Mouse (Mus musculus) forebrain, embryonic 16.5 days (tissue): ENCODE data around the gene Dmd. TPM values are rescaled to one million over a fixed set of nuclear protein-coding genes. Genes with fewer than 3 reads are reported as not detected.

Source experiments
- ATAC-seq: fragments of 200-750 bp; cut with Nextera tagmentation; 2 replicates; pipeline ENCODE4 v1.8.0; 2017; ENCODE audit warnings: mild to moderate bottlenecking, moderate library complexity
- H3K27ac ChIP-seq: fragments of 300-500 bp; sonication (generic); 2 replicates; pipeline ENCODE4 v1.5.1; 2014; ENCODE audit warnings: low read length, control low read depth
- H3K27me3 ChIP-seq: fragments of 300-500 bp; sonication (generic); replicated peaks from 2 replicates; pipeline ENCODE4 v1.6.1; 2014; ENCODE audit warnings: low read length; ENCODE audit not compliant: control insufficient read depth, insufficient read depth
- H3K36me3 ChIP-seq: fragments of 300-500 bp; sonication (generic); 2 replicates; pipeline ENCODE4 v1.6.1; 2014; ENCODE audit not compliant: control insufficient read depth, insufficient read depth
- H3K4me1 ChIP-seq: fragments of 300-500 bp; sonication (generic); replicated peaks from 2 replicates; pipeline ENCODE4 v1.6.1; 2014; ENCODE audit warnings: low read length; ENCODE audit not compliant: control insufficient read depth, insufficient read depth
- H3K4me2 ChIP-seq: fragments of 300-500 bp; sonication (generic); 2 replicates; pipeline ENCODE4 v1.6.1; 2014; ENCODE audit warnings: mild to moderate bottlenecking, low read length, control low read depth
- H3K4me3 ChIP-seq: fragments of 300-500 bp; sonication (generic); replicated peaks from 2 replicates; pipeline ENCODE4 v1.5.1; 2014; ENCODE audit warnings: mild to moderate bottlenecking, low read length, control low read depth
- H3K9ac ChIP-seq: fragments of 300-500 bp; sonication (generic); replicated peaks from 2 replicates; pipeline ENCODE4 v1.6.1; 2014; ENCODE audit warnings: low read depth, low read length, control low read depth
- H3K9me3 ChIP-seq: fragments of 300-500 bp; sonication (generic); 2 replicates; pipeline ENCODE4 v1.6.1; 2016; ENCODE audit warnings: low read length; ENCODE audit not compliant: control insufficient read depth
- WGBS: fragments of 180-500 bp; shearing (Covaris S2); extraction: QIAGEN DNeasy Blood & Tissue Kit; methylation state at CpG from one replicate; pipeline ENCODE4 v1.1.7; 2014; 5-methylcytosine and 5-hydroxymethylcytosine counted together
- polyA plus RNA-seq: library from polyadenylated mRNA; unstranded; fragments of >200 nt; fragmentation: Nextera tagmentation; extraction: Ambion mirVana; gene quantifications from 2 replicates; pipeline ENCODE4 v1.2.1, GENCODE M21; 2015

Gene Dmd
- polyA plus RNA-seq, 1 experiment from 2014 or later: 30.0 TPM

- no peak overlapping the region for H3K4me3 ChIP-seq
- no peak overlapping the region for H3K9ac ChIP-seq
- ATAC-seq: no peak
- H3K36me3 ChIP-seq: no peaks in the 10 kb centered on the region
- no peaks in the 10 kb centered on the region for H3K9me3 ChIP-seq
- WGBS: 57% methylated on average over 2 of the region's 2 CpGs
- H3K27me3 ChIP-seq: no peaks in the 10 kb centered on the region
- no peak overlapping the region for H3K4me2 ChIP-seq
- no peaks in the 10 kb centered on the region for H3K4me1 ChIP-seq
- H3K27ac ChIP-seq: no peak overlapping the region
These were observed 1292.7 kb downstream of the Dmd start for GRCm38 (mm10) chrX:84241297-84241859.

- no peak overlapping the region for H3K27ac ChIP-seq
- H3K4me3 ChIP-seq: no peak overlapping the region
- H3K9ac ChIP-seq: no peak overlapping the region
- H3K4me2 ChIP-seq: no peak overlapping the region
- H3K36me3 ChIP-seq: no peaks in the 10 kb centered on the region
- no peaks in the 10 kb centered on the region for H3K9me3 ChIP-seq
- no peaks in the 10 kb centered on the region for H3K4me1 ChIP-seq
- no peaks in the 10 kb centered on the region for H3K27me3 ChIP-seq
- no peak for ATAC-seq
These were observed 1381.9 kb downstream of the Dmd start for GRCm38 (mm10) chrX:84330593-84330992.

GRCm38 (mm10) chrX:84332177-84332576 lies 1383.5 kb downstream of the Dmd start:
- no peak overlapping the region for H3K9ac ChIP-seq
- ATAC-seq: no peak
- no peaks in the 10 kb centered on the region for H3K36me3 ChIP-seq
- no peak overlapping the region for H3K27ac ChIP-seq
- no peaks in the 10 kb centered on the region for H3K27me3 ChIP-seq
- H3K4me3 ChIP-seq: no peak overlapping the region
- WGBS: 97% methylated on average over 1 of the region's 1 CpGs
- no peak overlapping the region for H3K4me2 ChIP-seq
- H3K4me1 ChIP-seq: no peaks in the 10 kb centered on the region
- H3K9me3 ChIP-seq: no peaks in the 10 kb centered on the region

GRCm38 (mm10) chrX:84364981-84365380 lies 1416.3 kb downstream of the Dmd start:
- H3K4me3 ChIP-seq: no peak overlapping the region
- H3K9ac ChIP-seq: no peak overlapping the region
- ATAC-seq: no peak

GRCm38 (mm10) chrX:84435608-84436007 lies 1486.9 kb downstream of the Dmd start:
- H3K4me2 ChIP-seq: no peak overlapping the region
- H3K36me3 ChIP-seq: no peaks in the 10 kb centered on the region
- no peak overlapping the region for H3K9ac ChIP-seq
- no peak overlapping the region for H3K4me3 ChIP-seq
- no peaks in the 10 kb centered on the region for H3K27me3 ChIP-seq
- 65% methylated on average over 4 of the region's 4 CpGs for WGBS
- ATAC-seq: no peak
- no peaks in the 10 kb centered on the region for H3K4me1 ChIP-seq
- H3K27ac ChIP-seq: no peak overlapping the region
- H3K9me3 ChIP-seq: no peaks in the 10 kb centered on the region

More at GRCm38 (mm10) chrX:84364981-84365380, 1416.3 kb downstream of the Dmd start:
- Histone ChIP-seq H3K9me3 (no peaks in the 10 kb centered on the region), H3K27me3 (no peaks in the 10 kb centered on the region), H3K4me2 (no peak overlapping the region), H3K4me1 (no peaks in the 10 kb centered on the region), H3K36me3 (no peaks in the 10 kb centered on the region), H3K27ac (no peak overlapping the region)

GRCm38 (mm10) chrX:84436556-84436955 lies 1487.9 kb downstream of the Dmd start:
- Histone ChIP-seq H3K9me3 (no peaks in the 10 kb centered on the region), H3K27me3 (no peaks in the 10 kb centered on the region), H3K4me2 (no peak overlapping the region), H3K27ac (no peak overlapping the region), H3K36me3 (no peaks in the 10 kb centered on the region), H3K4me3 (no peak overlapping the region), H3K9ac (no peak overlapping the region), H3K4me1 (no peaks in the 10 kb centered on the region)
- ATAC-seq: no peak
- 29% methylated on average over 4 of the region's 4 CpGs for WGBS

- 35% methylated on average over 3 of the region's 3 CpGs for WGBS
- H3K9ac ChIP-seq: no peak overlapping the region
- H3K9me3 ChIP-seq: no peaks in the 10 kb centered on the region
- H3K4me2 ChIP-seq: no peak overlapping the region
- no peaks in the 10 kb centered on the region for H3K36me3 ChIP-seq
- no peak overlapping the region for H3K27ac ChIP-seq
- no peaks in the 10 kb centered on the region for H3K27me3 ChIP-seq
- H3K4me3 ChIP-seq: no peak overlapping the region
- H3K4me1 ChIP-seq: no peaks in the 10 kb centered on the region
- ATAC-seq: no peak
These were observed 1494.3 kb downstream of the Dmd start for GRCm38 (mm10) chrX:84442996-84443395.

- 19% methylated on average over 3 of the region's 3 CpGs for WGBS
- Histone ChIP-seq H3K4me3 (no peak overlapping the region), H3K27me3 (no peaks in the 10 kb centered on the region), H3K4me2 (no peak overlapping the region), H3K27ac (no peak overlapping the region), H3K36me3 (no peaks in the 10 kb centered on the region), H3K9ac (no peak overlapping the region), H3K4me1 (no peaks in the 10 kb centered on the region), H3K9me3 (no peaks in the 10 kb centered on the region)
- ATAC-seq: no peak
These were observed 1495.3 kb downstream of the Dmd start for GRCm38 (mm10) chrX:84443985-84444384.

- Histone ChIP-seq H3K4me3 (no peak overlapping the region), H3K9ac (no peak overlapping the region), H3K27ac (no peak overlapping the region), H3K4me2 (no peak overlapping the region), H3K9me3 (no peaks in the 10 kb centered on the region), H3K36me3 (no peaks in the 10 kb centered on the region), H3K4me1 (no peaks in the 10 kb centered on the region), H3K27me3 (no peaks in the 10 kb centered on the region)
- ATAC-seq: no peak
These were observed 1496.0 kb downstream of the Dmd start for GRCm38 (mm10) chrX:84444638-84445037.

- no peak overlapping the region for H3K27ac ChIP-seq
- H3K4me2 ChIP-seq: no peak overlapping the region
- H3K9ac ChIP-seq: no peak overlapping the region
- no peaks in the 10 kb centered on the region for H3K27me3 ChIP-seq
- no peak for ATAC-seq
- H3K4me1 ChIP-seq: no peaks in the 10 kb centered on the region
- H3K36me3 ChIP-seq: no peaks in the 10 kb centered on the region
- 77% methylated on average over 1 of the region's 1 CpGs for WGBS
- peaks cover 2% of the 10 kb centered on the region; the same call in 1 of the 2 replicates for H3K9me3 ChIP-seq
- H3K4me3 ChIP-seq: no peak overlapping the region
These were observed 1505.8 kb downstream of the Dmd start for GRCm38 (mm10) chrX:84454473-84454872.
